ENCODE assay signal across 13 mouse cellular contexts in genomic region chr19:10097826-10098225, GRCm38 (mm10). TPM values are rescaled to one million over a fixed set of nuclear protein-coding genes. Genes with fewer than 3 reads are reported as not detected.
DNase-seq lines count a peak whose midpoint lies in the region; ATAC-seq lines count a peak whose summit lies in the region.
"Had no signal": no experiment of that assay in that cellular context is flagged by ENCODE, and none has a peak within 500 bp of the region (broad histone marks: within the 10 kb centered on the region; RNA-seq: fewer than 3 reads in every experiment).

No protein-coding gene starts in this region.

- no peak for DNase-seq in heart, adult 8-10 months (ENCODE audit: low spot score)
- DNase-seq: cerebellum, postnatal 10 days; thymus, postnatal 14 days had no signal

- H3K4me3 ChIP-seq in megakaryocyte, embryonic 14.5 days (replicated peaks), result peak overlapping the region; percentile 100
- peak overlapping the region; percentile 85; the same call in 1 of the 2 replicates for H3K4me3 ChIP-seq in forebrain, embryonic 13.5 days
- H3K4me3 ChIP-seq in hindbrain, embryonic 16.5 days (ENCODE audit: low read length), result peak overlapping the region; percentile 16
- H3K4me3 ChIP-seq in neural tube, embryonic 14.5 days (ENCODE audit: low read depth, low read length), result peak overlapping the region; percentile 12; the same call in 1 of the 2 replicates
- H3K4me3 ChIP-seq: embryonic facial prominence, embryonic 15.5 days; heart, embryonic 15.5 days; intestine, embryonic 15.5 days had no signal

- 50% methylated on average over 5 of the region's 5 CpGs for WGBS in forebrain, embryonic 13.5 days
- 25% methylated on average over 5 of the region's 5 CpGs for WGBS in hindbrain, embryonic 16.5 days
- 30% methylated on average over 5 of the region's 5 CpGs for WGBS in neural tube, embryonic 14.5 days

- ATAC-seq in megakaryocyte, adult 5-6 weeks (ENCODE audit: poor library complexity, severe bottlenecking), result no peak
- ATAC-seq in forebrain, embryonic 13.5 days, result no peak
- ATAC-seq in hindbrain, embryonic 16.5 days, result no peak
- ATAC-seq in neural tube, embryonic 14.5 days (ENCODE audit: low read depth), result no peak
- no peak for ATAC-seq in CD4-positive, CD25-positive, alpha-beta regulatory T cell, adult 4 months
- ATAC-seq: intestine, embryonic 15.5 days had no signal

- no peaks in the 10 kb centered on the region for H3K9me3 ChIP-seq in megakaryocyte, embryonic 14.5 days
- no peaks in the 10 kb centered on the region for H3K9me3 ChIP-seq in forebrain, embryonic 13.5 days (replicated peaks)
- no peaks in the 10 kb centered on the region for H3K9me3 ChIP-seq in hindbrain, embryonic 16.5 days (ENCODE audit: control insufficient read depth, low read length)
- H3K9me3 ChIP-seq in neural tube, embryonic 14.5 days (ENCODE audit: control insufficient read depth, low read length), result no peaks in the 10 kb centered on the region
- H3K9me3 ChIP-seq: embryonic facial prominence, embryonic 15.5 days; heart, embryonic 15.5 days; intestine, embryonic 15.5 days had no signal

- H3K27ac ChIP-seq in forebrain, embryonic 13.5 days, result peak overlapping the region; percentile 35; the same call in 1 of the 2 replicates
- peak overlapping the region; percentile 52 for H3K27ac ChIP-seq in hindbrain, embryonic 16.5 days (ENCODE audit: low read depth, low read length)
- no peak overlapping the region; the same call in 1 of the 2 replicates for H3K27ac ChIP-seq in neural tube, embryonic 14.5 days (ENCODE audit: low read depth, low read length)
- H3K27ac ChIP-seq: embryonic facial prominence, embryonic 15.5 days; heart, embryonic 15.5 days; intestine, embryonic 15.5 days; macrophage had no signal

- H3K27me3 ChIP-seq in megakaryocyte, embryonic 14.5 days (replicated peaks), result no peaks in the 10 kb centered on the region
- no peaks in the 10 kb centered on the region for H3K27me3 ChIP-seq in forebrain, embryonic 13.5 days
- no peaks in the 10 kb centered on the region for H3K27me3 ChIP-seq in hindbrain, embryonic 16.5 days (replicated peaks; ENCODE audit: control insufficient read depth, insufficient read depth, low read length)
- H3K27me3 ChIP-seq in neural tube, embryonic 14.5 days (ENCODE audit: control insufficient read depth, insufficient read depth, low read length), result no peaks in the 10 kb centered on the region
- H3K27me3 ChIP-seq: embryonic facial prominence, embryonic 15.5 days; heart, embryonic 15.5 days; intestine, embryonic 15.5 days had no signal

- peak overlapping the region; percentile 90 for H3K4me2 ChIP-seq in forebrain, embryonic 13.5 days
- H3K4me2 ChIP-seq in hindbrain, embryonic 16.5 days (ENCODE audit: low read length), result peak overlapping the region; percentile 77
- peak overlapping the region; percentile 91 for H3K4me2 ChIP-seq in neural tube, embryonic 14.5 days (ENCODE audit: low read depth, low read length)
- H3K4me2 ChIP-seq: embryonic facial prominence, embryonic 15.5 days; heart, embryonic 15.5 days; intestine, embryonic 15.5 days had no signal

- peaks cover 70% of the 10 kb centered on the region for H3K36me3 ChIP-seq in megakaryocyte, embryonic 14.5 days (replicated peaks; ENCODE audit: low read length)
- peaks cover 59% of the 10 kb centered on the region for H3K36me3 ChIP-seq in forebrain, embryonic 13.5 days (ENCODE audit: poor library complexity, severe bottlenecking)
- H3K36me3 ChIP-seq in hindbrain, embryonic 16.5 days (ENCODE audit: control insufficient read depth, insufficient read depth, low read length), result peaks cover 3% of the 10 kb centered on the region; the same call in 1 of the 2 replicates
- peaks cover 5% of the 10 kb centered on the region; the same call in 1 of the 2 replicates for H3K36me3 ChIP-seq in neural tube, embryonic 14.5 days (ENCODE audit: control insufficient read depth, insufficient read depth, low read length)

- peaks cover 91% of the 10 kb centered on the region for H3K4me1 ChIP-seq in megakaryocyte, embryonic 14.5 days
- H3K4me1 ChIP-seq in forebrain, embryonic 13.5 days, result peaks cover 74% of the 10 kb centered on the region
- H3K4me1 ChIP-seq in hindbrain, embryonic 16.5 days (ENCODE audit: control insufficient read depth, insufficient read depth, low read depth, low read length), result peaks cover 59% of the 10 kb centered on the region
- H3K4me1 ChIP-seq in neural tube, embryonic 14.5 days (ENCODE audit: control insufficient read depth, insufficient read depth, low read length), result peaks cover 53% of the 10 kb centered on the region

- peak overlapping the region; percentile 43; the same call in 1 of the 2 replicates for H3K9ac ChIP-seq in forebrain, embryonic 13.5 days
- no peak overlapping the region for H3K9ac ChIP-seq in hindbrain, embryonic 16.5 days (ENCODE audit: low read depth, low read length)
- H3K9ac ChIP-seq in neural tube, embryonic 14.5 days (replicated peaks; ENCODE audit: low read depth, low read length), result no peak overlapping the region; the same call in 1 of the 2 replicates
- H3K9ac ChIP-seq: embryonic facial prominence, embryonic 15.5 days; heart, embryonic 15.5 days; intestine, embryonic 15.5 days had no signal

RNA-seq across cellular contexts. Expression of gene Fads2, which starts 3.7 kb away (rescaled TPM):
- polyA plus RNA-seq in megakaryocyte, embryonic 14.5 days (2012; ENCODE audit: insufficient read depth, low replicate concordance), result 111 and 271 TPM in 2 replicates
- 3.0 and 7.6 TPM in 2 replicates for total RNA-seq in megakaryocyte, adult 5-6 weeks (2015)
- total RNA-seq in megakaryocyte, adult 5-6 weeks (2017), result 3.1 and 4.3 TPM in 2 replicates
- 134 and 154 TPM in 2 replicates for polyA plus RNA-seq in forebrain, embryonic 13.5 days (2015; fragmentation: Nextera tagmentation; extraction: Ambion mirVana)
- 236 and 253 TPM in 2 replicates for polyA plus RNA-seq in hindbrain, embryonic 16.5 days (2015; fragmentation: Nextera tagmentation; extraction: Ambion mirVana)
- polyA plus RNA-seq in neural tube, embryonic 14.5 days (2014; fragmentation: Nextera tagmentation; extraction: Ambion mirVana), result 48.5 and 55.3 TPM in 2 replicates
- total RNA-seq in heart, adult 8-10 months (2022), result 1 to 10 TPM; 4.6 to 6.0 (median 5.1) TPM
- under 1 TPM in 1 of 2 experiments, not detected in 1; 0.34 TPM for polyA plus RNA-seq in CD4-positive, CD25-positive, alpha-beta regulatory T cell, adult 4 months (2017; shearing (Covaris generic))

RNA-seq across cellular contexts. Expression of gene Fads3, which starts 56.5 kb away (rescaled TPM):
- 3.6 and 19.1 TPM in 2 replicates for polyA plus RNA-seq in megakaryocyte, embryonic 14.5 days (2012; ENCODE audit: insufficient read depth, low replicate concordance)
- total RNA-seq in megakaryocyte, adult 5-6 weeks (2015), result 0.76 and 0.91 TPM in 2 replicates
- 1.8 and 1.9 TPM in 2 replicates for total RNA-seq in megakaryocyte, adult 5-6 weeks (2017)
- polyA plus RNA-seq in forebrain, embryonic 13.5 days (2015; fragmentation: Nextera tagmentation; extraction: Ambion mirVana), result 5.8 TPM in 2 replicates
- polyA plus RNA-seq in hindbrain, embryonic 16.5 days (2015; fragmentation: Nextera tagmentation; extraction: Ambion mirVana), result 39.7 and 42.1 TPM in 2 replicates
- polyA plus RNA-seq in neural tube, embryonic 14.5 days (2014; fragmentation: Nextera tagmentation; extraction: Ambion mirVana), result 19.3 and 19.5 TPM in 2 replicates
- total RNA-seq in heart, adult 8-10 months (2022), result 10 to 100 TPM; 34.9 to 43.8 (median 37.4) TPM
- polyA plus RNA-seq in CD4-positive, CD25-positive, alpha-beta regulatory T cell, adult 4 months (2017; shearing (Covaris generic)), result not detected

Comparison
In these comparisons a context has a peak if more than half of its experiments do, and no peak if none do; other contexts are left out.
1. H3K4me3 ChIP-seq: peak in every context shown above with its lines; median percentile 100 in megakaryocyte, embryonic 14.5 days; 85 in forebrain, embryonic 13.5 days; 16 in hindbrain, embryonic 16.5 days; 12 in neural tube, embryonic 14.5 days.
2. RNA of gene Fads2, which starts 3.7 kb away (polyA plus RNA-seq): 111 to 271 TPM in megakaryocyte, embryonic 14.5 days, 236 to 253 TPM in hindbrain, embryonic 16.5 days, 134 to 154 TPM in forebrain, embryonic 13.5 days and 48.5 to 55.3 TPM in neural tube, embryonic 14.5 days; 0.34 TPM in CD4-positive, CD25-positive, alpha-beta regulatory T cell, adult 4 months; every median in the first group is over 10 times any median in the second.
3. Peak in every context shown above with its lines, with median percentiles within 50 percentile points of each other: H3K4me2 ChIP-seq.